Mouse (Mus musculus): ENCODE data around the gene Gabrr3.
"Not testable (repeated sequence)": the region's sequence is repeated elsewhere in the genome, so short reads cannot be mapped to it uniquely, and the experiment has no call there.

DNA sequence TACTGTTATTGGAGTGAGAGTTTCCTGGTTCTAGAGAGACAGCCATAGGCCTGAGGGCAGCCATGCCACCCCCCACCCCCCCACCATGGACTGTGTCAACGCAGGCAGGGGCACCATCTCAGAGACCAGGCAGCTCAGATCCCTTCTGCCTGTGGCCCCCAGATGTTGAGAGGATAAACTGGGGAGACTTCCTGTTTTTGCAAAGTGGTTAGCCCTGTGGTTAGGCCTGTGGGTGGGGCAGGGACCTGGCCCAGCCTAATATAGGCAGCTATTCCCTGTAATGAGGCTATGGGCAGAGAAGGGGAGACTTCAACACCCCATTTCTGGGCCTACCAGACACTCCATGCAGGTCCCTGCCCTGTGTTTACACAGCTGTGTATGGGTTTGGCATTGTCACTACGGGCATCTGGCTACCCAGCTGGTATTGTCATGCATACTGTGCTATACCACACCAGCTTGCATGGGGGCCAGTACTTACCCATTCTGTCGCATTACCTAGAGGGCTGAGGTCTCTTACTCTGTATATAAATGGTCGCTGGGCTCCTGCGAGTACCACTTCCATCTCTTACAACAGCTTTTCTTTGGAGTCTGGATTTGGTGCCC lies 52.2 kb downstream of the Gabrr3 start:
- TF ChIP-seq CTCF (IDR thresholded peaks at IDR 0.05; ENCODE audit: low read depth, low read length); GATA1 (IDR thresholded peaks at IDR 0.05; ENCODE audit: borderline replicate concordance, low read length); POLR2AphosphoS5 (IDR thresholded peaks at IDR 0.05; ENCODE audit: insufficient replicate concordance, low read depth, low read length): not testable (repeated sequence)
- TF ChIP-seq TAL1 (conservative IDR thresholded peaks at IDR 0.05; ENCODE audit: low read depth, low read length): peak; percentile 58; the same call in 1 of the 2 replicates

All from G1E (cell line).